Mouse (Mus musculus) lung, adult 2 months (tissue): ENCODE results near the gene Gpr173. TPM values are rescaled to one million over a fixed set of nuclear protein-coding genes. Genes with fewer than 3 reads are reported as not detected.
"Not testable (repeated sequence)": the region's sequence is repeated elsewhere in the genome, so short reads cannot be mapped to it uniquely, and the experiment has no call there.

Experiments
- DNase-seq: peaks from one replicate; pipeline ENCODE4 v3.0.0; 2022
- H3K4me1 ChIP-seq: fragments of 200-500 bp; 2 replicates; pipeline ENCODE4 v1.6.1; 2011; ENCODE audit warnings: low read length; ENCODE audit not compliant: control insufficient read depth, insufficient read depth
- H3K4me3 ChIP-seq: fragments of 200-500 bp; replicated peaks from 2 replicates; pipeline ENCODE3; 2011; ENCODE audit warnings: low read depth, mild to moderate bottlenecking, control low read depth, low read length; ENCODE audit errors: extremely low read depth
- CTCF ChIP-seq: fragments of 200-500 bp; IDR thresholded peaks from 2 replicates; pipeline ENCODE4 v1.5.1; 2011; ENCODE audit warnings: mild to moderate bottlenecking, low read length, control low read depth; ENCODE audit not compliant: insufficient read depth
- POLR2A ChIP-seq: fragments of 200-500 bp; IDR thresholded peaks from 2 replicates; pipeline ENCODE4 v1.6.1; 2011; ENCODE audit warnings: low read depth, mild to moderate bottlenecking, control low read depth, low read length, borderline replicate concordance; ENCODE audit errors: extremely low read depth
- WGBS: fragments of 180-500 bp; shearing (Covaris S2); methylation state at CpG from one replicate; pipeline ENCODE4 v1.1.7; 2018; 5-methylcytosine and 5-hydroxymethylcytosine counted together
- polyA plus RNA-seq: library from polyadenylated mRNA; depleted of rRNA; stranded (reverse); fragments of >200 nt; gene quantifications from 2 replicates; pipeline ENCODE4 v1.2.3, GENCODE M21; 2012

Gpr173 gene
- polyA plus RNA-seq, 1 experiment, result 2.4 TPM

DNA sequence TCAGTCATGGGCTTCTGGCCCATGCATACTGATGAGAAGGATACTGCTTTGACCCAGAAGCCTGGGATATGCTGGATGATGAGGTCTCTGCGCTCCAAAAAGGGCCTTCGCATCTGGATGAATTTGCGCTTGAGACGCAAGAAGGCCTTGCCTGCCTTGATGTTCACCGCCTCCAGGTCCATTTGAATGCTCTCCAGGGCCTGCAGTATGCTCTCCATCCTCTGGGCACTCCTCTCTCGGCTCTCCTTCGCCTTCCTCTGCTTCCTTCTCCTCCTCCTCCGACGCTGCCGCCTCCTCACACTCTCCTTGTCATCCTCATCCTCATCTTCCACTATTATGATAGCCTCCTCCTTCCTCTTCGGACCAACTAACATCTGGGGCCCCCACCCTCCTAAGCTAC lies 27.0 kb downstream of the Gpr173 start:
- no peaks in the 10 kb centered on the region for H3K4me1 ChIP-seq
- no peak for DNase-seq
- H3K4me3 ChIP-seq, result peak overlapping the region; percentile 50
- no peak for TF ChIP-seq POLR2A
- no peak for TF ChIP-seq CTCF
- 38% methylated on average over 11 of the region's 11 CpGs for WGBS

- 22% methylated on average over 33 of the region's 33 CpGs for WGBS
- DNase-seq, result peak; percentile 77
- Histone ChIP-seq H3K4me3 (peak overlapping the region; percentile 60), H3K4me1 (no peaks in the 10 kb centered on the region)
- TF ChIP-seq CTCF, result no peak
- TF ChIP-seq POLR2A, result peak; percentile 44; the same call in 1 of the 2 replicates
These were observed 31.8 kb downstream of the Gpr173 start for GRCm38 (mm10) chrX:152336546-152337332.

- not testable (repeated sequence) for H3K4me1 ChIP-seq, DNase-seq
- WGBS, result 54% methylated on average over 4 of the region's 4 CpGs
- peak overlapping the region; percentile 48 for H3K4me3 ChIP-seq
These were observed 32.4 kb downstream of the Gpr173 start for GRCm38 (mm10) chrX:152336123-152336522.

DNA sequence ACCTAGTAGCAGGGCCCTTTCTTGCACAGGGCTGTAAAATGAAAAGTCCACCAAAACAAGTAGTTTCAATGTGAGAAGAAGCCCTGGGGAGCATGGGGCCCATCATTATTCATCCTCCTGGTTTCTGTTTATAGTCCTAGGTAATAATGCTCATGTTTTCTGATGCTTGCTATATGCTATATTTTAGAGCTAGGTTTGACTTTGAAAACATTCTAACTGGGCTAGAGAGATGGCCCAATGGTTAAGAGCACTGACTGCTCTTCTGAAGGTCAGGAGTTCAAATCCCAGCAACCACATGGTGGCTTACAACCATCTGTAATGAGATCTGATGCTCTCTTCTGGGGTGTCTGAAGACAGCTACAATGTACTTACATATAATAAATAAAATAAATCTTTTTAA lies 39.1 kb downstream of the Gpr173 start:
- not testable (repeated sequence) for H3K4me1 ChIP-seq, H3K4me3 ChIP-seq, DNase-seq

GRCm38 (mm10) chrX:152327689-152328052 lies 40.8 kb downstream of the Gpr173 start:
- Histone ChIP-seq H3K4me3 (peak overlapping the region; percentile 76), H3K4me1 (no peaks in the 10 kb centered on the region; the same call in 1 of the 2 replicates)
- 27% methylated on average over 8 of the region's 8 CpGs for WGBS
- TF ChIP-seq CTCF, result no peak
- TF ChIP-seq POLR2A, result no peak
- no peak for DNase-seq

GRCm38 (mm10) chrX:152326996-152327688 lies 41.4 kb downstream of the Gpr173 start, which contains the start of gene Kantr:
Gene Kantr, minus strand, starts transcription at chrX:152327495.
- peak within 1 kb of the TSS; percentile 76 for H3K4me3 ChIP-seq
- TF ChIP-seq POLR2A, result peak; percentile 74; the same call in 1 of the 2 replicates
- TF ChIP-seq CTCF, result no peak
- WGBS, result 21% methylated on average over 29 of the region's 29 CpGs
- DNase-seq, result peak; percentile 57
- H3K4me1 ChIP-seq, result no peaks in the 10 kb centered on the region; the same call in 1 of the 2 replicates

GRCm38 (mm10) chrX:152323584-152323983 lies 44.9 kb downstream of the Gpr173 start:
- 94% methylated on average over 1 of the region's 1 CpGs for WGBS
- no peak for TF ChIP-seq CTCF
- TF ChIP-seq POLR2A, result no peak
- Histone ChIP-seq H3K4me1 (no peaks in the 10 kb centered on the region; the same call in 1 of the 2 replicates), H3K4me3 (no peak overlapping the region)
- DNase-seq, result no peak

- no peaks in the 10 kb centered on the region; the same call in 1 of the 2 replicates for H3K4me1 ChIP-seq
- 44% methylated on average over 2 of the region's 2 CpGs for WGBS
- no peak overlapping the region for H3K4me3 ChIP-seq
- TF ChIP-seq CTCF, result no peak
- no peak for TF ChIP-seq POLR2A
- no peak for DNase-seq
These were observed 45.7 kb downstream of the Gpr173 start for GRCm38 (mm10) chrX:152322776-152323175.

DNA sequence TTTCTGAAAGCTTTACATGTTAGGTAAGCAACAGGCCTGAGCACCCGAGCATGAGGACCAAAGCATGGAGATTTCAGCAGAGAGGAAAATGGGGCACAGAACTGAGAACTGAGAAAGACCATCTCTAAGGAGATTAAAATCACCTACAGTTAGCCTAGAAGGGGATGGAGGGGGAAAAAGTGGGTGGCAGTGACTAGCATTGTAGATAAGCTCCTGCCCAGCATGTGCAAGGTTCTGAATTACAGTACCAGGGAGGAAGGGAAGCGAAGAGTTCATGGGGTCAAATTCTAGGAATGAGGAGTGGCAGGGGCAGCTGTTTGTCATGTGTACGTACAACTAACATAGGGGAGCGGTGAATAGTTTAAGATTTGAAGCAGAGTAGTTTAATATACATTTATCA lies 48.0 kb downstream of the Gpr173 start:
- WGBS, result 75% methylated on average over 4 of the region's 4 CpGs
- H3K4me3 ChIP-seq, result no peak overlapping the region
- DNase-seq, result no peak
- H3K4me1 ChIP-seq, result no peaks in the 10 kb centered on the region
- TF ChIP-seq CTCF (no peak), POLR2A (no peak)

- no peak for DNase-seq
- TF ChIP-seq CTCF (no peak), POLR2A (no peak)
- H3K4me3 ChIP-seq, result no peak overlapping the region
- H3K4me1 ChIP-seq, result no peaks in the 10 kb centered on the region
- WGBS, result 54% methylated on average over 2 of the region's 2 CpGs
These were observed 60.6 kb downstream of the Gpr173 start for GRCm38 (mm10) chrX:152307942-152308341.
